Mouse (Mus musculus) CH12F3 (cell line): Measurements from ENCODE around the gene Zfp326.

Source experiments
- in situ Hi-C: fragments of 300-500 bp; cut with MboI; formaldehyde crosslinking; loops from 2 replicates; pipeline ENCODE4 v1.14.3; 2020; ENCODE audit warnings: low sequenced_read_pairs

Gene Zfp326

GRCm38 (mm10) chr5:105876068-105876924, at the start of gene Zfp326:
Gene Zfp326, plus strand, starts transcription at chr5:105876565.
- in situ Hi-C loops, result loop anchor here (10.0 kb wide), 1 partner anchor 381 kb away; no protein-coding TSS in a partner anchor

- in situ Hi-C loops, result no loop called here
Measured at GRCm38 (mm10) chr5:105826916-105827510, 49.4 kb upstream of the Zfp326 start.

GRCm38 (mm10) chr5:105828050-105828449, 48.3 kb upstream of the Zfp326 start:
- in situ Hi-C loops, result no loop called here

- in situ Hi-C loops, result no loop called here
Measured at GRCm38 (mm10) chr5:105829008-105829586, 47.3 kb upstream of the Zfp326 start.

GRCm38 (mm10) chr5:105832140-105832539, 44.2 kb upstream of the Zfp326 start:
- in situ Hi-C loops, result no loop called here

GRCm38 (mm10) chr5:105833923-105834322, 42.4 kb upstream of the Zfp326 start:
- in situ Hi-C loops, result no loop called here

GRCm38 (mm10) chr5:105836006-105836405, 40.4 kb upstream of the Zfp326 start:
- in situ Hi-C loops, result no loop called here

GRCm38 (mm10) chr5:105839740-105840310, 36.5 kb upstream of the Zfp326 start:
- in situ Hi-C loops, result no loop called here

- in situ Hi-C loops, result no loop called here
Measured at GRCm38 (mm10) chr5:105844044-105844753, 32.2 kb upstream of the Zfp326 start.

GRCm38 (mm10) chr5:105845041-105845440, 31.3 kb upstream of the Zfp326 start:
- in situ Hi-C loops, result no loop called here

- in situ Hi-C loops, result no loop called here
Measured at GRCm38 (mm10) chr5:105847726-105848125, 28.6 kb upstream of the Zfp326 start.

- in situ Hi-C loops, result no loop called here
Measured at GRCm38 (mm10) chr5:105849222-105849621, 27.1 kb upstream of the Zfp326 start.

GRCm38 (mm10) chr5:105849643-105850042, 26.7 kb upstream of the Zfp326 start:
- in situ Hi-C loops, result no loop called here

- in situ Hi-C loops, result no loop called here
Measured at GRCm38 (mm10) chr5:105853271-105853670, 23.1 kb upstream of the Zfp326 start.

GRCm38 (mm10) chr5:105857486-105857885, 18.9 kb upstream of the Zfp326 start:
- in situ Hi-C loops, result no loop called here

- in situ Hi-C loops, result no loop called here
Measured at GRCm38 (mm10) chr5:105858754-105859694, 17.3 kb upstream of the Zfp326 start.

GRCm38 (mm10) chr5:105859716-105860460, 16.5 kb upstream of the Zfp326 start:
- in situ Hi-C loops, result loop anchor here (10.0 kb wide), 2 partner anchors 165 to 455 kb away; partner anchors contain the start of gene Lrrc8d

- in situ Hi-C loops, result loop anchor here (10.0 kb wide), 2 partner anchors 166 to 456 kb away; partner anchors contain the start of gene Lrrc8d
Measured at GRCm38 (mm10) chr5:105860461-105860835, 15.9 kb upstream of the Zfp326 start.

GRCm38 (mm10) chr5:105861616-105862015, 14.7 kb upstream of the Zfp326 start:
- in situ Hi-C loops, result loop anchor here (10.0 kb wide), 2 partner anchors 167 to 457 kb away; partner anchors contain the start of gene Lrrc8d
